Mouse (Mus musculus): ENCODE data around the gene Fto.

The Fto gene

GRCm38 (mm10) chr8:91501960-91502600 lies 188.8 kb downstream of the Fto start:
- no peak for DNase-seq (ENCODE audit: low read depth)

- no peak for DNase-seq (ENCODE audit: low read depth)
Observed at GRCm38 (mm10) chr8:91502791-91503190, 189.5 kb downstream of the Fto start.

- no peak for DNase-seq (ENCODE audit: low read depth)
Observed at GRCm38 (mm10) chr8:91504360-91504759, 191.0 kb downstream of the Fto start.

- DNase-seq (ENCODE audit: low read depth), result no peak
Observed at GRCm38 (mm10) chr8:91504891-91505290, 191.6 kb downstream of the Fto start.

- DNase-seq (ENCODE audit: low read depth), result no peak
Observed at GRCm38 (mm10) chr8:91505411-91505954, 192.2 kb downstream of the Fto start.

GRCm38 (mm10) chr8:91505997-91506672 lies 192.8 kb downstream of the Fto start:
- DNase-seq (ENCODE audit: low read depth), result no peak

- no peak for DNase-seq (ENCODE audit: low read depth)
Observed at GRCm38 (mm10) chr8:91506682-91507257, 193.4 kb downstream of the Fto start.

- peak; percentile 29 for DNase-seq (ENCODE audit: low read depth)
Observed at GRCm38 (mm10) chr8:91507681-91508097, 194.4 kb downstream of the Fto start.

- no peak for DNase-seq (ENCODE audit: low read depth)
Observed at GRCm38 (mm10) chr8:91508284-91508683, 195.0 kb downstream of the Fto start.

- DNase-seq (ENCODE audit: low read depth), result no peak
Observed at GRCm38 (mm10) chr8:91509206-91509899, 196.0 kb downstream of the Fto start.

GRCm38 (mm10) chr8:91509900-91510260 lies 196.6 kb downstream of the Fto start:
- DNase-seq (ENCODE audit: low read depth), result no peak

GRCm38 (mm10) chr8:91510716-91511115 lies 197.4 kb downstream of the Fto start:
- no peak for DNase-seq (ENCODE audit: low read depth)

- no peak for DNase-seq (ENCODE audit: low read depth)
Observed at GRCm38 (mm10) chr8:91511943-91512342, 198.6 kb downstream of the Fto start.

- no peak for DNase-seq (ENCODE audit: low read depth)
Observed at GRCm38 (mm10) chr8:91514752-91515478, 201.6 kb downstream of the Fto start.

GRCm38 (mm10) chr8:91516422-91516821 lies 203.1 kb downstream of the Fto start:
- DNase-seq (ENCODE audit: low read depth), result no peak

- no peak for DNase-seq (ENCODE audit: low read depth)
Observed at GRCm38 (mm10) chr8:91518085-91518484, 204.8 kb downstream of the Fto start.

GRCm38 (mm10) chr8:91522201-91522600 lies 208.9 kb downstream of the Fto start:
- DNase-seq (ENCODE audit: low read depth), result no peak

GRCm38 (mm10) chr8:91524056-91524864 lies 210.9 kb downstream of the Fto start:
- no peak for DNase-seq (ENCODE audit: low read depth)

- DNase-seq (ENCODE audit: low read depth), result no peak
Observed at GRCm38 (mm10) chr8:91524865-91525250, 211.5 kb downstream of the Fto start.

GRCm38 (mm10) chr8:91525342-91525817 lies 212.1 kb downstream of the Fto start:
- DNase-seq (ENCODE audit: low read depth), result no peak

GRCm38 (mm10) chr8:91528967-91529366 lies 215.6 kb downstream of the Fto start:
- DNase-seq (ENCODE audit: low read depth), result no peak

Data from naive thymus-derived CD4-positive, alpha-beta T cell, adult 2 months (primary cell).